Mouse (Mus musculus): ENCODE measurements around the gene Noxo1.

DNA sequence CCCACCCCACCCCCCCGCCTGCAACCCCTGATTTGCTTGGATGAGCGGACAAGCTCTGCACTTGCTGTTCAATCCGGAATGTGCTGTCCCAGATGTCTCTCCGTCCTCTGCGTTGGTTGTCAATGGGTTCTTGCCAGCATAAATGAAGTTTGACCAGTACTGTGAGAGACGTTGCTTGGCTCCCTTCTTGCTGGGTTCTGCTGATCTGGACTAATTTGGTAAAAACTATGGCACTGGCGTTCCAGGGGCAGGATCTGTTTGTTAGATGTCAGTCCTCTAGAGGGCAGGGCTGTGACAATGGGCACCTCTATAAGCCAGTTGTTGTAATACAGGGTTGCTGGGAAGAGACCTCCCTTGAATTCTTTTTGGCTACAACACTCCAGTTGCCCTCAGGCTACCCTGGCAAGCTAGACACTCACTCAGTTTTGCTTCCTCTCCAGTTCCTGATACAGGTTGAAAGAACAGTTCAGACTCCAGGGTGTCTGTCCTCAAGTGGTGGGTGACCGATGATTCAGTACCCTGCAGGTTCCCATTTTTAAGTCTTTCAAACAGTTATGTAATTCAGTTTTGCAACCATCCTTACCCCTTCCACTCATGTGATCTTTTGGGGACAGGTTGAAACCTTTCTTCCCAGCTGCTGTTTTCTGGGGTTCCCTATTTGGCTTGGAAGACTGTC is 41.2 kb downstream of the Noxo1 start:
- TF ChIP-seq CTCF (IDR thresholded peaks at IDR 0.05; ENCODE audit: borderline replicate concordance, control insufficient read depth, extremely low read depth, insufficient read depth, low read length, poor library complexity) (no peak), POLR2A (IDR thresholded peaks at IDR 0.05; ENCODE audit: control insufficient read depth, extremely low read depth, insufficient read depth, low read length, poor library complexity) (no peak)
